Mouse (Mus musculus) heart, postnatal 14 days (tissue): Measurements from ENCODE around the gene Ak3. TPM values are rescaled to one million over a fixed set of nuclear protein-coding genes. Genes with fewer than 3 reads are reported as not detected.

Experiments used
- DNase-seq, 2 experiments: peaks; one replicate each; pipeline ENCODE4 v3.0.0; 2021 to 2022
- intact Hi-C: fragments of 180-260 bp; cut with DNase I; formaldehyde crosslinking; loops from one replicate; pipeline ENCODE4 v1.15.1; 2025
- total RNA-seq, 2 experiments: library from RNA; stranded (reverse); gene quantifications; 2 replicates each; pipeline ENCODE4 v1.2.3; 2021

The Ak3 gene
- total RNA-seq, 2 experiments from 2014 or later: 86.6 to 88.6 TPM

GRCm38 (mm10) chr19:29045956-29046650, 1.7 kb downstream of the Ak3 start:
- intact Hi-C loops: loop anchor here (5.0 kb wide), 1 partner anchor 54 kb away; the partner anchor contains the start of gene Cdc37l1
- DNase-seq: no peak

- DNase-seq: no peak
- intact Hi-C loops: loop anchor here (5.0 kb wide), 1 partner anchor 53 kb away; the partner anchor contains the start of gene Cdc37l1
These were observed 2.4 kb downstream of the Ak3 start for GRCm38 (mm10) chr19:29045369-29045768.

GRCm38 (mm10) chr19:29044353-29044768, 3.4 kb downstream of the Ak3 start:
- intact Hi-C loops: no loop called here
- DNase-seq: no peak

- intact Hi-C loops: no loop called here
- DNase-seq: no peak
These were observed 5.1 kb downstream of the Ak3 start for GRCm38 (mm10) chr19:29042647-29043046.

- intact Hi-C loops: no loop called here
- no peak for DNase-seq
These were observed 5.6 kb downstream of the Ak3 start for GRCm38 (mm10) chr19:29042143-29042542.

GRCm38 (mm10) chr19:29040206-29040605, 7.6 kb downstream of the Ak3 start:
- intact Hi-C loops: no loop called here
- no peak for DNase-seq

- intact Hi-C loops: no loop called here
- DNase-seq: no peak
These were observed 8.4 kb downstream of the Ak3 start for GRCm38 (mm10) chr19:29039334-29039733.

GRCm38 (mm10) chr19:29037541-29037940, 10.2 kb downstream of the Ak3 start:
- intact Hi-C loops: no loop called here
- DNase-seq: no peak

- no peak for DNase-seq
- intact Hi-C loops: no loop called here
These were observed 10.7 kb downstream of the Ak3 start for GRCm38 (mm10) chr19:29037026-29037425.

- intact Hi-C loops: no loop called here
- DNase-seq: no peak
These were observed 15.1 kb downstream of the Ak3 start for GRCm38 (mm10) chr19:29032662-29033061.

- no peak for DNase-seq
- intact Hi-C loops: no loop called here
These were observed 16.0 kb downstream of the Ak3 start for GRCm38 (mm10) chr19:29031788-29032187.

- intact Hi-C loops: loop anchor here (2.0 kb wide), 1 partner anchor 34 kb away; the partner anchor contains the start of gene Cdc37l1
- DNase-seq: peak; percentile 39 to 58
These were observed 23.3 kb downstream of the Ak3 start for GRCm38 (mm10) chr19:29024391-29024947.

- no peak for DNase-seq
- intact Hi-C loops: no loop called here
These were observed 25.9 kb downstream of the Ak3 start for GRCm38 (mm10) chr19:29021754-29022345.

GRCm38 (mm10) chr19:29019647-29020046, 28.1 kb downstream of the Ak3 start:
- no peak for DNase-seq
- intact Hi-C loops: no loop called here

- no peak for DNase-seq
- intact Hi-C loops: no loop called here
These were observed 31.0 kb downstream of the Ak3 start for GRCm38 (mm10) chr19:29016786-29017185.

- intact Hi-C loops: no loop called here
- no peak for DNase-seq
These were observed 31.5 kb downstream of the Ak3 start for GRCm38 (mm10) chr19:29016204-29016765.

GRCm38 (mm10) chr19:29015410-29016203, 32.2 kb downstream of the Ak3 start:
- no peak for DNase-seq
- intact Hi-C loops: no loop called here

GRCm38 (mm10) chr19:29014466-29015055, 33.2 kb downstream of the Ak3 start:
- intact Hi-C loops: no loop called here
- no peak for DNase-seq

- intact Hi-C loops: no loop called here
These were observed 36.3 kb downstream of the Ak3 start for GRCm38 (mm10) chr19:29011355-29011990.

GRCm38 (mm10) chr19:29009046-29009445, 38.7 kb downstream of the Ak3 start:
- intact Hi-C loops: no loop called here
- DNase-seq: no peak

More at GRCm38 (mm10) chr19:29011355-29011990, 36.3 kb downstream of the Ak3 start:
- DNase-seq: no peak
